Mouse (Mus musculus) layer of hippocampus, adult 2 months (tissue): ENCODE results near the gene Gm10378. TPM values are rescaled to one million over a fixed set of nuclear protein-coding genes. Genes with fewer than 3 reads are reported as not detected.
"Not testable (repeated sequence)": the region's sequence is repeated elsewhere in the genome, so short reads cannot be mapped to it uniquely, and the experiment has no call there.

Source experiments
- DNase-seq, 2 experiments: peaks; one replicate each; pipeline ENCODE4 v3.0.0; 2022; ENCODE audit warnings: low spot score in 2 of 2
- H3K27ac ChIP-seq: fragments of 200-600 bp; 2 replicates; pipeline ENCODE4 v1.8.1; 2022
- H3K4me3 ChIP-seq: fragments of 200-600 bp; 2 replicates; pipeline ENCODE4 v1.8.1; 2022; ENCODE audit warnings: mild to moderate bottlenecking
- long read RNA-seq, 2 experiments: library from polyadenylated mRNA; stranded (forward); transcript quantifications; one replicate each; pipeline ENCODE4 v2.0.0; 2021; ENCODE audit warnings: borderline mapping rate in 2 of 2
- microRNA-seq, 2 experiments: library from miRNA; unstranded; fragments of <30 nt; microRNA quantifications; one replicate each; pipeline ENCODE4 v1.2.0; 2021
- total RNA-seq, 2 experiments: library from RNA; stranded (reverse); gene quantifications; 2 replicates each; pipeline ENCODE4 v1.2.3; 2021

Gm10378 gene
- total RNA-seq, result not detected
- long read RNA-seq, experiment 1, result 0 reads
- long read RNA-seq, experiment 2, result 0 reads

DNA sequence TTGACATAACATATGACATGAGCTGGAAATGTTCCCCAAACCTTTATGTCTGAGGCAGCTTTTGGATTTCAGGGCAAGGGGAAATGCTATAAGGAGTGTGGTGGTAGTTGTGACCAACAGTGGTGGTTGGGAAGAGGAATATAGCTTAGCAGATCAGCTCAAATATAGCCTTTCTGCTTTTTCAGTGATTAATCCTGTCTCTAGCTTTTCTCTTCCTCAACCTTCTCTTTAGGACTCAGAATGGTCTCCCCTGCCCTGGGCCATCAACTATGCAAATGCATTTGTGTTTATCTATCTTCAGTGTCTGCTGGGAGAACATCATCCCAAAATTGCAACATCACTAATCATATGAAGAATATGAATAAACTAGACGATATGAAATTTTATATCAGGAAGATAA lies at the start of gene Gm10378:
Gene Gm10378, plus strand, starts transcription at position 301 of the 400 bp plus-strand sequence.
- DNase-seq, H3K4me3 ChIP-seq, H3K27ac ChIP-seq: not testable (repeated sequence)

DNA sequence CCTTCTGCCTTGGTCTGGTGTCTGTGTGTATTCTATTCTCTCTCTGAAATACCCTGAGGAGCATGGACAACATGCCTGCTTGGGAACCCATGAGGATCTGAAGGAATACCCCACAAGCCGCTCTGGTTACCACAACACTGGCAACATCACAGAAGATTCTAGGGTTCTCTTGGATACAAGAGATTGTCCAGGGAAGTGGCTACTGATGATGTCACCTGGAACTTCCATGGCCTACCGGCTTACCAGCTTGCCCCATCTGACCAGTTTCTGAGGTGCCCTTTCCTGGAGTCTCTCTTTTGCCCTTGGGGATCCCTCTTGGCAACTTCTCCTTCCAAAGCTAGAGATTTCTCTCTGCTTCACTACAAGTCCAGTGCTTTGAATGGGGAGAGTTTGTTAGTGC lies 13.9 kb upstream of the Gm10378 start, which contains the start of gene Gm3633:
Gene Gm3633, minus strand, starts transcription at position 101 of the 400 bp plus-strand sequence.
- not testable (repeated sequence) for H3K27ac ChIP-seq, H3K4me3 ChIP-seq, DNase-seq

Small RNAs within 50 kb of the gene (microRNA-seq; reads per million reads assigned to microRNA genes)
- gene Gm23620 (0 reads per million in 2 experiments), gene Gm25228 (0 reads per million in 2 experiments)

Other genes starting within 250 kb of the Gm10378 start
- gene Gm8005, start 216.3 kb upstream of the Gm10378 start, total RNA-seq, result not detected
- gene Gm8011, start 192.1 kb upstream of the Gm10378 start, total RNA-seq, result not detected
- gene Gm8020, start 153.6 kb upstream of the Gm10378 start, total RNA-seq, result not detected
- gene Gm8024, start 131.7 kb upstream of the Gm10378 start, total RNA-seq, result not detected
- gene Gm17124, start 56.1 kb upstream of the Gm10378 start, total RNA-seq, result not detected
- not detected for gene Gm3633, start 14.0 kb upstream of the Gm10378 start, total RNA-seq
- gene Gm3015, start 112.9 kb downstream of the Gm10378 start, total RNA-seq, result not detected
- not detected for gene Gm10377, start 142.0 kb downstream of the Gm10378 start, total RNA-seq
- gene Gm21977, start 197.5 kb downstream of the Gm10378 start, total RNA-seq, result not detected